Mouse (Mus musculus) olfactory bulb, adult 2 months (tissue): Measurements from ENCODE around the gene Zfp956.

Experiments
- CTCF ChIP-seq: fragments of 200-500 bp; IDR thresholded peaks from 2 replicates; pipeline ENCODE4 v1.5.1; 2012; ENCODE audit warnings: low read depth, mild to moderate bottlenecking, low read length, moderate library complexity; ENCODE audit not compliant: insufficient read depth
- POLR2A ChIP-seq: fragments of 200-500 bp; IDR thresholded peaks from 2 replicates; pipeline ENCODE4 v1.6.1; 2012; ENCODE audit warnings: mild to moderate bottlenecking, low read depth, low read length, moderate library complexity; ENCODE audit not compliant: insufficient read depth

DNA sequence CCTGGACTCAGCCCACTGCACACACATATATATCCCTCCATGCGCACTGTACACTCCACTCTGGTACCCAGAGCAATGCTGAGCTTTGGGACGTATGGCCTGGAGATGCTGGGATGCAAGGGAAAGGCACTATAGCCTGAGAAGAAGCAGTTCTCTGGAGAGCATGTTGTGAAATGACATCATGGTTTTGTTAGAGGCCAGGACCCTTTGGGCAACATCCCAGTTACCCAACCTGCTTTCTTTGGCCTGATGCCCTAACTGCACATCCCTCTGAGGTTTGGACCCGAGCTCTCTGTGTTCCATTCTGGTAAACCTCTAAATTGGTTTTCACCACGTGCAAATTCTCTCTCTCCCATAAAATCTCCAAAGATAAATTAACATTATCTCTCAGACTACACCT lies 49.6 kb upstream of the Zfp956 start:
- TF ChIP-seq CTCF (no peak), POLR2A (no peak)
